Mouse (Mus musculus): ENCODE data around the gene Gm28042.

DNA sequence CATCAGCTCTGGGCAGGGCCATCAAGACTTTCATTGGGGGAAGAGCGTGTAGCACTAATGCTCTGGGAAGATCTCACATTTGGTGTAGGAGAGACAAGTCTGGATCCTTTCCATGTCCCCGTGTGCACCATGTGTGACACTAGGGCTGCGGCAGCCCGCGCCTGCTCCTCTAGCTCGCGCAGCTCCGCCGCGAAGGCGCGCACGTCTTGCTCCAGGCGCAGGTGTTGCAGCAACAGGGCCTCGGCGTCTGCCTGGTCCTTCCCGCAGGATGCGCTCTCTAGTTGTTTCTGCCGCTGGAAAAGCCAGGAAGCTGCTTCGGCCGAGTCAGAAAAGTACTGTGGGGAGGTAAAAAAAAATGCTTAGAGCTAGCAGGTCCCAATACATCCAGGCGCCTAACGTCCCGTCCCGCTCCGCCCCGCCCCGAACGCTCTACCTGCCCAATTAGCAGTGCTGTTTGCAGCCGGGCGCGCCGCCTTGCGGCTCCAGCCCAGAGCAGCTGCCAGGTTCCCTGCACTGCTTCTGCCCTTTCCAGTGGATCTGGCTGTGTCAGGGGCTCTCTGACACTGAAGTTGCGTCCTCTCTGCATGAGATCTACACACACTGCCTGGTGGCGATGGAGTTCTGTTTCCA is 48.9 kb downstream of the Gm28042 start:
- TF ChIP-seq POLR2A (IDR thresholded peaks at IDR 0.05; ENCODE audit: extremely low read depth, insufficient read depth, low read length) (no peak), CTCF (IDR thresholded peaks at IDR 0.05; ENCODE audit: extremely low read depth, insufficient read depth, low read length) (0 out of 2 replicates have a peak, but pooled peaks have one; percentile 23)
